ENCODE assay signal across 9 mouse cellular contexts in the genomic region with DNA sequence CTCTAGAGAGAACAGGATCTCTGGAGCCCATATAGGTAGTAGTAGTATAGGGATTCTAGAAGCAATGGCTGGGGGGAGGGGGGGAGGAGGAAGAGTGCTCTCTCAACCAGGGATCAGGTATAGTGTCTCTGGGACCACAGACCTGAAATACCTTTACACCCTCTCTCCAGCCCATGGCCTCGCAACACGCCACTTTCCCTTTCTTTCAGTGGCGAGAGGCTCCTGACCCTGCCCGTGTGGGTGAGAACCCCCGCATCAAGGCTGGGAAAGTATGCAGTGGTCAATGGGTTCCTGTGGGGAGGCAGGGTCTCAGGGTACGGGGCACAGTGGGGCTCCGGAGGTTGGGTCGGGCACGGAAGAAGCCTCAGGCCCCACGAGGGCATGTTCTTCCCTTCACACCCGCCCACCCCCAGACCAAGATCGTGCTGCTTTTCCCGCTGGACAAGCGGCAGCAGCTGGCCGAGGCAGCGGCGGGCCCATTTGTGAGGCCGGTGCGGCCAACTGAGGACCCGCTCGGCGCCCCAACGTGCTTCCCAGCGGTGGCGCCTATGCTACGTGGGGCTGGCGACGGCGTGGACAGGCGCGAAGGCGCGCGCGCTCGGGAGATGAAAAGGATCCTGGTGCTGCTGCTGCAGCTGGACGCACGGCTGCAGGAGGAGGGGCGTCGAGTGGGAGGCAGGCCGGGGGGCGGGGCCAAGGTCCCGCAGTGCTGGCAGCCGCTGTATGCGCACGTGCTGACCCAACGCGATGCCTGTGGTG. TPM values are rescaled to one million over a fixed set of nuclear protein-coding genes. Genes with fewer than 3 reads are reported as not detected.
A peak's percentile ranks its signal among the peaks of the same experiment; 100 is the strongest.
DNase-seq lines count a peak whose midpoint lies in the region; ATAC-seq lines count a peak whose summit lies in the region.
"Had no signal": no experiment of that assay in that cellular context is flagged by ENCODE, and none has a peak within 500 bp of the region (broad histone marks: within the 10 kb centered on the region; RNA-seq: fewer than 3 reads in every experiment).

No protein-coding gene starts in this region.

- H3K4me2 ChIP-seq in intestine, embryonic 14.5 days (ENCODE audit: low read length) = peak overlapping the region; percentile 89
- H3K4me2 ChIP-seq in liver, embryonic 13.5 days = peak overlapping the region; percentile 81
- H3K4me2 ChIP-seq in neural tube, embryonic 11.5 days (ENCODE audit: low read depth) = peak overlapping the region; percentile 71

- peak; percentile 71 for ATAC-seq in intestine, embryonic 14.5 days (replicated peaks; ENCODE audit: low FRiP score, low TSS enrichment, low read depth)
- ATAC-seq in liver, embryonic 13.5 days (ENCODE audit: low read depth) = peak; percentile 42
- peak; percentile 61 for ATAC-seq in neural tube, embryonic 11.5 days (ENCODE audit: insufficient read depth, low FRiP score, low TSS enrichment)

- H3K9me3 ChIP-seq in intestine, embryonic 14.5 days (ENCODE audit: control insufficient read depth, low read length) = no peaks in the 10 kb centered on the region
- H3K9me3 ChIP-seq in liver, embryonic 13.5 days (replicated peaks) = no peaks in the 10 kb centered on the region
- H3K9me3 ChIP-seq in neural tube, embryonic 11.5 days (ENCODE audit: control insufficient read depth, low read length) = no peaks in the 10 kb centered on the region

- peaks cover 36% of the 10 kb centered on the region for H3K27me3 ChIP-seq in intestine, embryonic 14.5 days (replicated peaks; ENCODE audit: control insufficient read depth, insufficient read depth, low read length)
- peaks cover 41% of the 10 kb centered on the region for H3K27me3 ChIP-seq in liver, embryonic 13.5 days
- peaks cover 13% of the 10 kb centered on the region; the same call in 1 of the 2 replicates for H3K27me3 ChIP-seq in neural tube, embryonic 11.5 days (ENCODE audit: control insufficient read depth, insufficient read depth, low read length)

- peak; percentile 39 for DNase-seq in cerebellum, adult 9-11 months
- DNase-seq in cerebellum, adult 11 months = no peak
- DNase-seq in embryo, embryonic 10 days (ENCODE audit: low spot score) = peak; percentile 86
- peak; percentile 55 for DNase-seq in gastrocnemius, postnatal 25 days
- DNase-seq in intestine, embryonic 14.5 days (ENCODE audit: low spot score) = peak; percentile 86
- peak; percentile 61 for DNase-seq in liver, embryonic 13.5 days
- peak; percentile 86 for DNase-seq in neural tube, embryonic 11.5 days (ENCODE audit: low spot score)
- peak; percentile 87 for DNase-seq in testis, postnatal 10 days (ENCODE audit: low spot score)

- no peaks in the 10 kb centered on the region for H3K36me3 ChIP-seq in intestine, embryonic 14.5 days (ENCODE audit: control insufficient read depth, insufficient read depth, low read length)
- no peaks in the 10 kb centered on the region for H3K36me3 ChIP-seq in liver, embryonic 13.5 days
- H3K36me3 ChIP-seq in neural tube, embryonic 11.5 days (ENCODE audit: control insufficient read depth, insufficient read depth, low read length) = no peaks in the 10 kb centered on the region

- no peak overlapping the region for H3K27ac ChIP-seq in intestine, embryonic 14.5 days (ENCODE audit: low read depth)
- no peak overlapping the region for H3K27ac ChIP-seq in liver, embryonic 13.5 days
- no peak overlapping the region for H3K27ac ChIP-seq in neural tube, embryonic 11.5 days (ENCODE audit: low read depth, low read length)

- peak overlapping the region; percentile 40 for H3K4me3 ChIP-seq in intestine, embryonic 14.5 days (ENCODE audit: low read depth, low read length)
- H3K4me3 ChIP-seq in liver, embryonic 13.5 days (replicated peaks) = peak overlapping the region; percentile 49
- H3K4me3 ChIP-seq in neural tube, embryonic 11.5 days (ENCODE audit: low read depth, low read length) = peak overlapping the region; percentile 37

- peak overlapping the region; percentile 41 for H3K9ac ChIP-seq in intestine, embryonic 14.5 days (ENCODE audit: low read length)
- peak overlapping the region; percentile 39 for H3K9ac ChIP-seq in liver, embryonic 13.5 days
- peak overlapping the region; percentile 59 for H3K9ac ChIP-seq in neural tube, embryonic 11.5 days (ENCODE audit: low read length)

- WGBS in intestine, embryonic 14.5 days = 4% methylated on average over 48 of the region's 48 CpGs
- 5% methylated on average over 47 of the region's 48 CpGs for WGBS in liver, embryonic 13.5 days (ENCODE audit: insufficient replicate concordance)
- WGBS in neural tube, embryonic 11.5 days = under 1% methylated on average over 48 of the region's 48 CpGs

- H3K4me1 ChIP-seq in intestine, embryonic 14.5 days (replicated peaks; ENCODE audit: control insufficient read depth, insufficient read depth, low read length) = peaks cover 13% of the 10 kb centered on the region
- peaks cover 32% of the 10 kb centered on the region for H3K4me1 ChIP-seq in liver, embryonic 13.5 days (replicated peaks)
- H3K4me1 ChIP-seq in neural tube, embryonic 11.5 days (ENCODE audit: control insufficient read depth, insufficient read depth, low read length) = peaks cover 9% of the 10 kb centered on the region

RNA-seq across cellular contexts. Expression of a gene that starts 2.3 kb away (rescaled TPM):
- total RNA-seq in gastrocnemius, postnatal 25 days (2021) = not detected
- polyA plus RNA-seq in intestine, embryonic 14.5 days (2014; fragmentation: Nextera tagmentation; extraction: Ambion mirVana) = 0.23 and 0.27 TPM in 2 replicates
- polyA plus RNA-seq in liver, embryonic 13.5 days (2015; fragmentation: Nextera tagmentation; extraction: Ambion mirVana) = not detected in 2 replicates
- 0.20 and 0.42 TPM in 2 replicates for polyA plus RNA-seq in neural tube, embryonic 11.5 days (2014; fragmentation: Nextera tagmentation; extraction: Ambion mirVana)
- total RNA-seq: layer of hippocampus, postnatal 25 days had no signal

RNA-seq across cellular contexts. Expression of a gene that starts 2.4 kb away (rescaled TPM):
- total RNA-seq in gastrocnemius, postnatal 25 days (2021) = not detected
- 0.55 and 0.73 TPM in 2 replicates for polyA plus RNA-seq in intestine, embryonic 14.5 days (2014; fragmentation: Nextera tagmentation; extraction: Ambion mirVana)
- 1.3 and 1.5 TPM in 2 replicates for polyA plus RNA-seq in liver, embryonic 13.5 days (2015; fragmentation: Nextera tagmentation; extraction: Ambion mirVana)
- 1.5 and 2.6 TPM in 2 replicates for polyA plus RNA-seq in neural tube, embryonic 11.5 days (2014; fragmentation: Nextera tagmentation; extraction: Ambion mirVana)

RNA-seq across cellular contexts. Expression of a gene that starts 9.4 kb away (rescaled TPM):
- 1 to 10 TPM in 1 of 2 experiments, under 1 TPM in 1; 0.69 to 1.4 TPM for total RNA-seq in gastrocnemius, postnatal 25 days (2021)
- polyA plus RNA-seq in intestine, embryonic 14.5 days (2014; fragmentation: Nextera tagmentation; extraction: Ambion mirVana) = 0.81 and 1.4 TPM in 2 replicates
- polyA plus RNA-seq in liver, embryonic 13.5 days (2015; fragmentation: Nextera tagmentation; extraction: Ambion mirVana) = 0.81 and 0.88 TPM in 2 replicates
- polyA plus RNA-seq in neural tube, embryonic 11.5 days (2014; fragmentation: Nextera tagmentation; extraction: Ambion mirVana) = 9.2 and 10.4 TPM in 2 replicates

RNA-seq across cellular contexts. Expression of a gene that starts 20.4 kb away (rescaled TPM):
- total RNA-seq in gastrocnemius, postnatal 25 days (2021) = 1 to 10 TPM in 1 of 2 experiments, under 1 TPM in 1; 0.87 to 1.8 TPM
- polyA plus RNA-seq in intestine, embryonic 14.5 days (2014; fragmentation: Nextera tagmentation; extraction: Ambion mirVana) = 10.7 and 10.8 TPM in 2 replicates
- polyA plus RNA-seq in liver, embryonic 13.5 days (2015; fragmentation: Nextera tagmentation; extraction: Ambion mirVana) = 16.6 and 17.7 TPM in 2 replicates
- 13.1 and 13.9 TPM in 2 replicates for polyA plus RNA-seq in neural tube, embryonic 11.5 days (2014; fragmentation: Nextera tagmentation; extraction: Ambion mirVana)

RNA-seq across cellular contexts. Expression of a gene that starts 54.2 kb away (rescaled TPM):
- 10 to 100 TPM; 12.6 to 14.9 TPM for total RNA-seq in gastrocnemius, postnatal 25 days (2021)
- polyA plus RNA-seq in intestine, embryonic 14.5 days (2014; fragmentation: Nextera tagmentation; extraction: Ambion mirVana) = 25.9 and 26.4 TPM in 2 replicates
- 26.8 and 28.9 TPM in 2 replicates for polyA plus RNA-seq in liver, embryonic 13.5 days (2015; fragmentation: Nextera tagmentation; extraction: Ambion mirVana)
- polyA plus RNA-seq in neural tube, embryonic 11.5 days (2014; fragmentation: Nextera tagmentation; extraction: Ambion mirVana) = 14.5 and 15.1 TPM in 2 replicates
